Mouse (Mus musculus) cerebellum, adult 9-10 months (tissue): ENCODE measurements around the gene Cic.

Experiments used
- DNase-seq: peaks from one replicate; pipeline ENCODE4 v3.0.0; 2022

Gene Cic

GRCm38 (mm10) chr7:25284766-25285165 is 17.3 kb downstream of the Cic start:
- peak; percentile 73 for DNase-seq

GRCm38 (mm10) chr7:25285511-25286238 is 18.2 kb downstream of the Cic start:
- no peak for DNase-seq

GRCm38 (mm10) chr7:25286989-25287388 is 19.5 kb downstream of the Cic start:
- no peak for DNase-seq

GRCm38 (mm10) chr7:25288011-25288410 is 20.5 kb downstream of the Cic start:
- no peak for DNase-seq

- DNase-seq = no peak
Measured at GRCm38 (mm10) chr7:25288721-25289120, 21.2 kb downstream of the Cic start.

GRCm38 (mm10) chr7:25289925-25290324 is 22.4 kb downstream of the Cic start:
- DNase-seq = no peak

- DNase-seq = no peak
Measured at GRCm38 (mm10) chr7:25290463-25290862, 23.0 kb downstream of the Cic start.

- no peak for DNase-seq
Measured at GRCm38 (mm10) chr7:25290911-25291310, 23.4 kb downstream of the Cic start.

GRCm38 (mm10) chr7:25292107-25292506 is 24.6 kb downstream of the Cic start:
- no peak for DNase-seq

GRCm38 (mm10) chr7:25293191-25293739 is 25.8 kb downstream of the Cic start:
- DNase-seq = no peak

- no peak for DNase-seq
Measured at GRCm38 (mm10) chr7:25294495-25294894, 27.0 kb downstream of the Cic start.

GRCm38 (mm10) chr7:25294960-25295722 is 27.6 kb downstream of the Cic start:
- no peak for DNase-seq

GRCm38 (mm10) chr7:25296945-25297453 is 29.5 kb downstream of the Cic start:
- DNase-seq = no peak

- peak; percentile 97 for DNase-seq
Measured at GRCm38 (mm10) chr7:25297454-25298325, 30.2 kb downstream of the Cic start, which contains the start of gene Pafah1b3. Gene Pafah1b3, minus strand, starts transcription at chr7:25297986.

GRCm38 (mm10) chr7:25301063-25301462 is 33.6 kb downstream of the Cic start, which contains the start of gene Prr19:
Gene Prr19, plus strand, starts transcription at chr7:25301411.
- no peak for DNase-seq

- DNase-seq = no peak
Measured at GRCm38 (mm10) chr7:25303003-25303684, 35.6 kb downstream of the Cic start.

GRCm38 (mm10) chr7:25303685-25304006 is 36.1 kb downstream of the Cic start:
- no peak for DNase-seq

- no peak for DNase-seq
Measured at GRCm38 (mm10) chr7:25305481-25305880, 38.0 kb downstream of the Cic start.

GRCm38 (mm10) chr7:25305956-25306613 is 38.6 kb downstream of the Cic start, which contains the start of gene Tmem145:
Gene Tmem145, plus strand, starts transcription at chr7:25306106.
- peak; percentile 69 for DNase-seq

GRCm38 (mm10) chr7:25306614-25306996 is 39.1 kb downstream of the Cic start:
- DNase-seq = no peak

GRCm38 (mm10) chr7:25308702-25309318 is 41.3 kb downstream of the Cic start:
- no peak for DNase-seq
